Mouse (Mus musculus): ENCODE measurements around the gene Wdr92. TPM values are rescaled to one million over a fixed set of nuclear protein-coding genes. Genes with fewer than 3 reads are reported as not detected.
"Not testable (repeated sequence)": the region's sequence is repeated elsewhere in the genome, so short reads cannot be mapped to it uniquely, and the experiment has no call there.

Wdr92 gene
- total RNA-seq, 2 experiments from 2014 or later = 8.9 to 9.6 TPM

DNA sequence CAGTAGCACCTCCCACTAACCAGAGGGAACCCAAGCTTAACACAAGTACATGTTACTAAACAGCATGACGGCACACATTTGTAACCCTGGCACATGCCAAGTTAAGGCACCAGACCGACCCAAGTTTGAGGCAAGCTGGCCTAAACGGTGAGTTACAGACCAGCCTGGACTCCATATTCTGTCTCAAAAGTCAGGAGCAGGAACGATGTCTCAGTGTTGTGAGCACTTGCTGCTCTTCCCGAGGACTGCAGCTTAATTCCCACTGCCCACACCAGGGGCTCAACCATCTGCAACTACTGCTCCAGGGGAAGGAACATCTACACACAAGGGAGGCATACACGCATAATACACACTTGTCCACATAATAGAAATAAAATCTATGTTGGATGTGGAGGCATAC lies 20.6 kb downstream of the Wdr92 start:
- DNase-seq (ENCODE audit: low spot score in 2 of 2) = no peak

DNA sequence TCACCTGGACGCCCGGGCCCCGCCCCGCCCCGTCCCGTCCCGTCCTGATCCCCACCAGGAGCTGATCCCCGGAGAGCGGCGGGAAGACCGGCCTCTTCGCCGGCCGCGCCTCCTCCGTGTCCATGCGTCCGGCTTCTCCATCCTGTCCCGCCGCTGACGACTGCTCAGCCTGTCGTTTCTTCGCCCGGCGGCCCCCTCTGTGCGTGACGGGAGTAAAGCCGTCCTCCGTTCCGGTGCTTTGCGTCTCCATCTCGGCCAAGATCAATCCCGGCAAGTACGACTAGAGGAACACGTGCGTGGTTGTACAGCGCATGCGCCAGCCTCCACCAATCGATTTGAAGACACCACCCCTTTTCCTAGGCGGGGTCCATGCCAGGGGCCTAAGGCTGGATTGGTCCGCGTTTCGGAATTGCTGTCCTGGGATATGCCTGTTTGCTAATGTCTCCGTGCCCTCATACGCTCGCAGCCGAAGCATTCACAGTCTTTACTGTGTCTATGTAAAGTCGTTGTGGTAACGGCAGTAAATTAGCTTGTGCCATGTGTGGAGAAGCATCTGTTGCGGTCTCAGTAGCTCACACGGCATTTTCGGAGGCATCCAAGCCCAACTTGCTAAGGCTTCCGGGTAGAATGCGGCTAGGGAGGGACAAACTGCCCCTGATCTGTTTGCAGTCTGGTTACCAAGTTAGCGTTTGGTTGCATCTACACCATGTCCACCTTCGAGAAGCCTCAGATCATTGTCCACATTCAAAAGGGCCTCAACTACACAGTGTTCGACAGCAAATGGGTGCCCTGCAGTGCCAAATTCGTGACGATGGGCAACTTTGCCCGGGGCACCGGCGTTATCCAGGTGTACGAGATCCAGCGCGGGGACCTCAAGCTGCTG lies 29.6 kb downstream of the Wdr92 start, which contains the start of gene Pno1:
Gene Pno1 (minus strand): TSS at position 311 of the 883 bp plus-strand sequence.
- DNase-seq (ENCODE audit: low spot score in 2 of 2) = peak; percentile 92 to 97

DNA sequence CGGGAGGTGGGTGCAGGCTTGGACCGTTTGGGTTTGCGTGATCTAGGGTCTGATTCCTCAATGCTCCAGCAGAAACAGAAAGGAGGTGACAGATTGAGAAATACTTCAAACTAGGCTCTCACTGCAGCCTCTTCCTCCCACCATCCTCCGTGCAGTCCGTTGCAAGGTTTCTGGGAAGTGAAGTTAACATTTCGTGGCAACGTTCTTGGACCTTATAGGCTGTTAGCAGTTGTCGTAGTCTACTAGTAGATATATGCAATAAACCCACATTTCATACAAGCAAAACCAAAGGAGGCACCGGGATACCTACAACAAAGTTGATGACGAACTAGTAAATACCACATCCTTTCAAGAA lies 30.2 kb downstream of the Wdr92 start:
- no peak for DNase-seq (ENCODE audit: low spot score in 2 of 2)

DNA sequence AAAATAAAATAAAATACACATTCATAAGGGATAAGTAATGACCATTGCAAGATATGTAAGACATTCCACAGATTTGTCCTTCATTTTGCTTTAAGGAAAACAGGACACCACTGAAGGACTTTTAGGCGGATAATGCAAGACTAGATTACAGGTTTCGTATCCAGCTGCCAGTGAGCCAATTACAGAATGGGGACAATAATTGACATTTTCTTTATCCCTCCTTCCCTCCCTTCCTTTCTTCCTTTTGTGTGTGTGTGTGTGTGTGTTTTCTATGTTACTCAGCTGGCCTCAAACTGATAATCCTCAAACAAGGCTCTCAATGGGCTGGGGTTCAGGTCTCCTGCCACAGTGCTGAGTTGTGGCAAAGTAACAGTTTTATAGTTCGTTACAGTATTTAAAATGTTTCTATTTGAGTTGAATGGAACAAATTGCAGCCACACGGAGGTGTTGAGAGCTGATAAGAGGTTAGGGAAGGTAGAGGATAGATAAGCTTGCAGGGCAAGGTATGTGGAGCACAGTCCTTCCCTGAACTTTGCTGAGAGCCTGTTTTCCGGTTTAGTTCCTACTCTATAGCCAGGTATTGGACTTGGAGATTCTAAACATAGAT lies 31.1 kb downstream of the Wdr92 start:
- DNase-seq (ENCODE audit: low spot score in 2 of 2) = no peak

DNA sequence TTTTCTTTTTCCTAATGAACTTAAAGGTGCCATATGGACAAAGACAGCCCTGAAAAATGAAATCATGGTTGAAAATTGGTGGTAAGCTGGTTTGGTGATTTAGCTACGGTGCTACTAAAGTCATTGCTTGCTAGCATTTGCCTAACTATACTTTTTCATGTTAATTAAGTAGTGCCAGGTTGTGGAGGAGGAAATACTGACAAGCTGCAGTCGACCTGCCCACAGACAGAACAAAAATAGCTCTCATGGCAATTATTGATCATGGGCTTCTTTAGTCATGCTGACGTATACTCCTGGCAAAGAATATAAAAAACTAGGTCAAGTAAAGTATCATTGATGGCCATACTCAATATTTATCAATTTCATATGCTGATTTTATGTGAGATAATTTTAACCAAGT lies 33.6 kb downstream of the Wdr92 start:
- no peak for DNase-seq (ENCODE audit: low spot score in 2 of 2)

DNA sequence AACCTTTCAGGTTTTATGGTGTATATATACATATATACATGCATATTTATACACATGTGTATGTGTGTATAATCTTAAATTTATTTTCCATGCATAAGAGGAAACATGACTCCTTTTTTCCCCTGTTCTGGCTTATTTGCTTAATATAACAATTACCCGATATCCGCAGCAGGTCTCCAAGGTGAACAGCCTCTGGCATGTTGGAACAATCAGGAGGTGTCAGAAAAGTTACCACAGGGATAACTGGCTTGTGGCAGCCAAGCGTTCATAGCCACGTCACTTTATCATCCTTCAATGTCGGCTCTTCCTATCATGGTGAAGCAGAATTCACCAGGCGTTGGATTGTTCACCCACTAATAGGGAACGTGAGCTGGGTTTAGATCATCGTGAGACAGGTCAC lies 39.2 kb downstream of the Wdr92 start:
- DNase-seq (ENCODE audit: low spot score in 2 of 2) = no peak

DNA sequence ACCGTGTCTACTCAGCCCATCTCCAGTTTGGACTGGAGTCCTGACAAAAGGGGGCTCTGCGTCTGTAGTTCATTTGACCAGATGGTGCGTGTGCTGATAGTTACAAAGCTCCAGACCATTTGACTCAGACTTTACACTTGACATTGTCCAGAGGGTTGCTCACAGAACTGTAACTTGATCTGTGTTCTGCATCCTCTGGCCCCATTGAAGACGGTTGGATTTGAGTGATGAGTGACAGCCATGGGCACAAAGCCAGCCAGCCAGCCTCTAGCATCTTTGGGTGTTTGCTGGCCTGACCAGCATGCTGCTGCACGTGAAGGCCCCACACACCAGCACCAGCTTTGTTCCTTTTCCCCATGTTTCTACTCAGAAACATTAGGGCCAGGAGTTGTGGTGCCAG lies 50.9 kb downstream of the Wdr92 start:
- DNase-seq (ENCODE audit: low spot score in 2 of 2) = no peak

DNA sequence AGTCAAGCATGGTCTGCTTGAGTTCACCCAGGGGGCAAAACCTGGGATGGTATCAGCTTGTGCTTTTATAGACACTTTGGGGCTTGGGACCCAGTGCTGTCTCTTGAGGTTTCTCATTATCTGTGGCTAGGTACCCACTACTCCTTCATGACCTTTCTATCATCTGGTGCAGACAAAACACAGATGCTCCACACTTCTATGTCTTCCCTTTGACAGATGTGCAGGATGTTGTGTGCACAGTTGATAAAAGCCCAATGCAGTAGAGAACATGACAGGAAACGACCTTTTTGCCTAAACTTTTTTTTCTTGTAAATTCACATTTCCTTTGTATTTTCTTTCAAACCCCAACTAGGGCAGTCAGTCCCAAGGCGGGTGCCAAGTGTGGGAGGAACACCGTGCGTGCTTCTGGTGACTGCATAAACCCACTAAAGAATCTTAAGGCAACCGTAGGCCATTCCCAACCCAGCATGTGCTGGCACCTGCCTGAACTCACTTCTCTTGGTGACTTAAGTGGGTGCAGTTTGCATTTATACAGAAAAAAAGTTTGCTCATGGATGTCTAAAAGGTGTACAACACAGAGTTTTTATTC lies 54.6 kb downstream of the Wdr92 start:
- DNase-seq (ENCODE audit: low spot score in 2 of 2) = no peak

DNA sequence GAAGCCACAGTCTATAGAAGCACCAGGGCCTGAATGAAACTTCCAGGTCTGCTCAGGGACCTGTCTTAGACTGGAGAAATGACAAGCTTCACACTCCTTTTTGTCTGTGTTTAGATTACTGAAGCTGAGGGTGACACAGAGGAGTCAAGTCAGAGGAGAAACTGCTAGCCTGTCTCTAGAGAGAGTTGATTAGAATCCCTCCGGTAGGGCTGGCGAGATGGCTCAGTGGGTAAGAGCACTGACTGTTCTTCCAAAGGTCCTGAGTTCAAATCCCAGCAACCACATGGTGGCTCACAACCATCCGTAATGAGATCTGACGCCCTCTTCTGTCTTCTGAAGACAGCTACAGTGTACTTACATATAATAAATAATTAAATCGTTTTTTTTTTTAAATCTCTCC lies 56.7 kb downstream of the Wdr92 start:
- DNase-seq (ENCODE audit: low spot score in 2 of 2) = not testable (repeated sequence)

DNA sequence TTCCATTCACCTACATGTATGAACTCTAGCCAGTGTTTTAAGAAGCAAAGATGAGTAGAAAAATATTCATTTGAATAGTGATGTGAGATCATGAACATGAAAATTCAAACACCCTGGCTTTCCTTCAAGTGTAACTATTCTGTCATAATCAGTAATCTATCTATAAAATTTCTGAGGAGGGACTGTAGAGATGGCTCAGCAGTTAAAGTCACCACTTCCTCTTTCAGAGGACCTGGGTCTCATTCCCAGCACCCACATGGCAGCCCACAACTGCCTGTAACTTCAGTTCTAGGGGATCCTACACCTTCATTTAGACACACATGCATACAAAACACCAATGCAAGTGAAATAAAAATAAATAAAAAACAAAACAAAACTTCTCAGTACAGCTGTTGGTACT lies 66.8 kb downstream of the Wdr92 start:
- no peak for DNase-seq (ENCODE audit: low spot score in 2 of 2)

DNA sequence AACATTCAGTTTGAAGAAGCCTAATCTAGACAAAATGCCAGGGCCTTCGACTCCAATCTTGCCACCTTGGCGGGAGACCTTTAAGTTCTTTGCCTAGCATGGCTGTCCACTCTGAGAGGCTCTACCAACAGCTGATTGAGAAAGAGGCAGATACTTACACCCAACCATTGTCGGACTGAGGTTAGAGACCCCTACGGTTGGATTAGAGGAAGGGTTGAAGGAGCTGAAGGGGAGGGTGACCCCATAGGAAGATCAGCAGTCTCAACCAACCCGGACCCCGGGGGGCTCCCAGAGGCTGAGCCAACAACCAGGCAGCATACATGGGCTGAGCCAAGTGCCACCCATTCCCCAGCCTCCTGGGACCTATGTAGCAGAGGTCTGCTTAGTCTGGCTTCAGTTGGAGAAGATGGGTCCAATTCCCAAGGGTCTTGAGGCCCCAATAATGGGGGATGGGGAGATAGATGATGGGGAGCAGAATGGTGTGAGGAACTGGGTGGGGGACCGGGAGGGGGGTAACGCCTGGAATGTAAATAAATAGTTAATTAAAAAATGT lies 75.0 kb downstream of the Wdr92 start:
- no peak for DNase-seq (ENCODE audit: low spot score in 2 of 2)

DNA sequence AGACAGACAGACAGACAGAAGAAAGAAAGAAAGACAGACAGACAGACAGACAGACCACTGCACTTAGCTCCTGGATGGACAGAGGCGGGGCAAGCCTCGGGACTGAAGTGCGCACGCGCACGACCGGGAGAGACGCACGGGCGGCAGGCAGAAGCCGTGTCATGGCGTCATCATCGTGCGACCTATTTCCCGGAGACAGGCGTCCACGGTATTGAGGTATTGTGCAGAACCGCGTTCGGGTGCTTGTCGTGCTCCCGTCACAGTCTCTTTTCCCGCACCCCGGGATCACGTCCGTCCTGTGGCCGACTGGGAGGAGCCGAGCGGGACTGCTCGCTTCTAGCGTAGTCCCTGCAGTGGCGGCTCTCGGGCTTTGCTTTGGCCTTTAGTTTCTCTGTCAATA lies 75.5 kb downstream of the Wdr92 start, which contains the start of gene C1d:
Gene C1d (plus strand): TSS at position 137 of the 400 bp plus-strand sequence.
- peak; percentile 92 to 97 for DNase-seq (ENCODE audit: low spot score in 2 of 2)

DNA sequence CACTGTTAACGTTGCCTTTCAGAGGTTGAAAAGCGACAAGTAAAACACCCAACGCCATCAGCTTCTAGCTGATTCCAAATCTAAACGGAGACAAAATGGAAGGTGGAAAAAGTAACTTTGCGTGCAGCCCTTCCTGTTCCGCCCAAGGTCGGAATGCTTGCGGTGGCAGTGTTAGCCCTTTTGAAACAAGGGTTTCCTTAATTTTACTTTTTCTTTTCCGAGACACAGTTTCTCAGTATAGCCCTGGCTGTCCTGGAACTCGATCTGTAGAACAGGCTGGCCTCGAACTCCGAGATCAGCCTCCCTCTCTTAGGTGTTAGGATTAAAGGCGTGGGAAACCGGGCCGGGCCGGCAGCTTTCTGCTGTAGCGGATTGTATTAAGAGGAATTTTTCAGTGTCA lies 76.0 kb downstream of the Wdr92 start:
- no peak for DNase-seq (ENCODE audit: low spot score in 2 of 2)

DNA sequence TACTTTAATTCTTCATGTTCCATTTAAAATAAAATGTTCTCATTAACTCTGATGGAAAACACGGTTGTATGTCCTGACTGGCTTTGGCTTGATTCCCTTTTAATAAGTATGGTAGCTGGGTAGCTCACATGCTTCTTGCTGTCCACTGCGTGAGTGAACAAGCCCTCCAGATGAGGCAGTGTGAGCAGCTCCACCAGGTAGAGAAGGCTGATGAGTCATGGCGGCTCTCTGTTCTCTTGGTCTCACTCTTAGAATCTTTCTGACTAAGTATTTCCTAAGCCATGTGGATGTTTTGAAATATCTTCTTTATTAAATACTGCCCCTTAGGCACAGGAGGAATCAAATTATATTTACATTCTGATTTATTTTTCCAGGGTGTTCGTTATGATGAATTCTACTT lies 85.3 kb downstream of the Wdr92 start:
- no peak for DNase-seq (ENCODE audit: low spot score in 2 of 2)

DNA sequence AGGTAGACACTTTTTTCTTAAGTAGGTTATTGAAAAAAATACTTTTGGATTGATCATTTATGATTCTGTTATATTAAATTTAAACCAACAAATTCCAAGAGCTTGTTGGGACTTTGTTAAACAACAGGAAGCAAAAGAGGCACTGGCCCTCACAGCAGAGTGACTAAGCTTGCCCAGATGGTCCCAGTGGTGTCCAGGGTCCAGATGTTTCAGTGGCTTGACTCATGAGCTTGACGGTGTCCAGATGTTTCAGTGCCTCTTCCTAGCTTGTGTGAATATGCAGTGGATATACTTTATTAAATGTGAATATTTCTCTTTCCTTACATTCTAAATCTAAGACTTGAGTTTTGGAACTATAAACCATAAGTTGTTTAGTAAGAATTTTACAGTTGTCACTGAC lies 86.9 kb downstream of the Wdr92 start:
- DNase-seq (ENCODE audit: low spot score in 2 of 2) = peak in 1 of 2 experiments; percentile 14

DNA sequence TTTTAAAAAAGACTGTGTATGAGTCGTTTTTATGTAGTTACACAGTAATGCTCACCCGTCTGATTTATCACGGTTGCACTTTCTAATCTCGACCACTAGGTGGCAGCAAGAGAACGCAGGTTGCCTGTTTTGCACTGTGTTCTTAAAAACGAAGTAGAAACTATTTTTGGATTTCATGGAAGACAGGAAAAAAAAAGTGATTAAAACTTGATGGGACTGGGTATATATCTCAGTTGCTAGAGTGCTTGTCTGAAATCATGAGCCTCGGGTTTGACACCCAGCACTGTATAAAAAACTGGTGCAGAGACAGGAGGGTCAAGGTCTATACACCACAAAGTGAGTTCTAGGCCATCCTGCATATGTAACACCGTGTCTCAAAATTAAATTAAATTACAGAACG lies 98.1 kb downstream of the Wdr92 start:
- no peak for DNase-seq (ENCODE audit: low spot score in 2 of 2)

Other genes starting within 250 kb of the Wdr92 start
- 1 to 10 TPM; 2.2 to 2.5 TPM for gene Fbxo48, start 230.7 kb upstream of the Wdr92 start, total RNA-seq (2021)
- gene Cnrip1, start 130.5 kb upstream of the Wdr92 start, total RNA-seq (2021) = 10 to 100 TPM; 14.0 to 14.9 TPM
- 1 to 10 TPM; 4.4 to 4.5 TPM for gene Plek, start 129.7 kb upstream of the Wdr92 start, total RNA-seq (2021)
- 100 to 1,000 TPM; 121 to 124 TPM for gene Ppp3r1, start 22.8 kb upstream of the Wdr92 start, total RNA-seq (2021)
- gene Pno1, start 29.5 kb downstream of the Wdr92 start, total RNA-seq (2021) = 10 to 100 TPM; 36.4 to 38.2 TPM
- gene C1d, start 75.5 kb downstream of the Wdr92 start, total RNA-seq (2021) = 10 to 100 TPM; 45.5 to 54.3 TPM

Measured in gastrocnemius, postnatal 4 days (tissue).